Mouse (Mus musculus): Measurements from ENCODE around the gene Tbc1d10b.

DNA sequence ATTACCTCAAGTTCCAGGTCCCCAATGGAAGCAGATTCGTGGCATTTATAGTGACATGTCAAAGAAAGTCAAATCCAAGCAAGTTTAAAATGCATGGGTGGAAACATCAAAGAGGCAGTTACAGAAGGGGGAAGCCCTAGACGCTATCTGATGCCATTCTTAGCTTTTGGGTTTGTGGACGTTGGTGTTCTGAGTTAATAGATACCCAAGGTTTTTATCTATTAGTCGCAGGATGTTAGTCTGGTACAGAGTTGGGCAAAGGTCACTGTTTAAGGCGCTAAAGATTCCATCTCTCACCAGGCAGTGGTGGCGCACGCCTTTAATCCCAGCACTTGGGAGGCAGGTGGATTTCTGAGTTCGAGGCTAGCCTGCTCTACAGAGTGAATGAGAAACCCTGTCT, 24.9 kb downstream of the Tbc1d10b start:
- TF ChIP-seq POLR2A (IDR thresholded peaks at IDR 0.05; ENCODE audit: low read depth, low read length), result no peak
- TF ChIP-seq RCOR1 (conservative IDR thresholded peaks at IDR 0.05; ENCODE audit: low read depth, low read length), result no peak
- TF ChIP-seq EP300 (IDR thresholded peaks at IDR 0.05; ENCODE audit: low read length), result no peak
- TF ChIP-seq CTCF (conservative IDR thresholded peaks at IDR 0.05 in 1 of 2, IDR thresholded peaks at IDR 0.05 in 1 of 2; ENCODE audit: low read depth in 2 of 2, low read length in 2 of 2), result no peak
- TF ChIP-seq MAX (IDR thresholded peaks at IDR 0.05; ENCODE audit: low read length), result no peak
- no peak for TF ChIP-seq NRF1 (IDR thresholded peaks at IDR 0.05; ENCODE audit: low read depth, low read length)
- no peak for TF ChIP-seq ETS1 (conservative IDR thresholded peaks at IDR 0.05; ENCODE audit: low read depth, low read length)
- TF ChIP-seq CHD2 (IDR thresholded peaks at IDR 0.05; ENCODE audit: low read length), result no peak
- TF ChIP-seq ZC3H11A (IDR thresholded peaks at IDR 0.05; ENCODE audit: low read depth, low read length), result no peak
